Mouse (Mus musculus): Measurements from ENCODE around the gene Rit1. TPM values are rescaled to one million over a fixed set of nuclear protein-coding genes. Genes with fewer than 3 reads are reported as not detected.
A peak's percentile ranks its signal among the peaks of the same experiment; 100 is the strongest.

The Rit1 gene
- polyA plus RNA-seq (2012; rRNA removed), result 58.7 and 63.6 TPM in 2 replicates

GRCm38 (mm10) chr3:88716399-88717197 lies at the start of gene Rit1:
Gene Rit1, plus strand, starts transcription at chr3:88716838.
- Histone ChIP-seq H3K27ac (ENCODE audit: insufficient read depth, low read length) (peak within 1 kb of the TSS; percentile 61; the same call in 1 of the 2 replicates), H3K4me1 (ENCODE audit: control insufficient read depth, insufficient read depth, low read length) (peaks cover 8% of the 10 kb centered on the region), H3K4me3 (ENCODE audit: insufficient read depth, low read length) (peak within 1 kb of the TSS; percentile 100)
- TF ChIP-seq POLR2A (IDR thresholded peaks at IDR 0.05; ENCODE audit: extremely low read depth, insufficient read depth, low read length), result peak; percentile 47; the same call in 1 of the 2 replicates
- no peak for TF ChIP-seq CTCF (IDR thresholded peaks at IDR 0.05; ENCODE audit: extremely low read depth, insufficient read depth, low read length)

GRCm38 (mm10) chr3:88677399-88677798 lies 39.2 kb upstream of the Rit1 start:
- TF ChIP-seq POLR2A (IDR thresholded peaks at IDR 0.05; ENCODE audit: extremely low read depth, insufficient read depth, low read length), result no peak
- peak; percentile 68 for TF ChIP-seq CTCF (IDR thresholded peaks at IDR 0.05; ENCODE audit: extremely low read depth, insufficient read depth, low read length)
- H3K4me1 ChIP-seq (ENCODE audit: control insufficient read depth, insufficient read depth, low read length), result no peaks in the 10 kb centered on the region

GRCm38 (mm10) chr3:88683814-88684213 lies 32.8 kb upstream of the Rit1 start:
- peaks cover 6% of the 10 kb centered on the region; the same call in 1 of the 2 replicates for H3K4me1 ChIP-seq (ENCODE audit: control insufficient read depth, insufficient read depth, low read length)
- TF ChIP-seq POLR2A (IDR thresholded peaks at IDR 0.05; ENCODE audit: extremely low read depth, insufficient read depth, low read length) (no peak), CTCF (IDR thresholded peaks at IDR 0.05; ENCODE audit: extremely low read depth, insufficient read depth, low read length) (no peak)
- no peak overlapping the region for H3K27ac ChIP-seq (ENCODE audit: insufficient read depth, low read length)
- no peak overlapping the region for H3K4me3 ChIP-seq (ENCODE audit: insufficient read depth, low read length)

More at GRCm38 (mm10) chr3:88677399-88677798, 39.2 kb upstream of the Rit1 start:
- H3K4me3 ChIP-seq (ENCODE audit: insufficient read depth, low read length), result no peak overlapping the region
- H3K27ac ChIP-seq (ENCODE audit: insufficient read depth, low read length), result no peak overlapping the region

- H3K27ac ChIP-seq (ENCODE audit: insufficient read depth, low read length), result no peak overlapping the region
- TF ChIP-seq CTCF (IDR thresholded peaks at IDR 0.05; ENCODE audit: extremely low read depth, insufficient read depth, low read length) (no peak), POLR2A (IDR thresholded peaks at IDR 0.05; ENCODE audit: extremely low read depth, insufficient read depth, low read length) (no peak)
These were observed 32.2 kb upstream of the Rit1 start for GRCm38 (mm10) chr3:88684236-88684979.

GRCm38 (mm10) chr3:88684980-88685941 lies 31.4 kb upstream of the Rit1 start, which contains the start of gene Khdc4:
Gene Khdc4, plus strand, starts transcription at chr3:88685803.
- H3K27ac ChIP-seq (ENCODE audit: insufficient read depth, low read length), result peak within 1 kb of the TSS; percentile 82
- peaks cover 6% of the 10 kb centered on the region; the same call in 1 of the 2 replicates for H3K4me1 ChIP-seq (ENCODE audit: control insufficient read depth, insufficient read depth, low read length)
- peak within 1 kb of the TSS; percentile 88 for H3K4me3 ChIP-seq (ENCODE audit: insufficient read depth, low read length)
- TF ChIP-seq POLR2A (IDR thresholded peaks at IDR 0.05; ENCODE audit: extremely low read depth, insufficient read depth, low read length), result peak; percentile 76
- TF ChIP-seq CTCF (IDR thresholded peaks at IDR 0.05; ENCODE audit: extremely low read depth, insufficient read depth, low read length), result no peak

More at GRCm38 (mm10) chr3:88684236-88684979, 32.2 kb upstream of the Rit1 start:
- Histone ChIP-seq H3K4me3 (ENCODE audit: insufficient read depth, low read length) (no peak overlapping the region), H3K4me1 (ENCODE audit: control insufficient read depth, insufficient read depth, low read length) (peaks cover 6% of the 10 kb centered on the region; the same call in 1 of the 2 replicates)

- H3K4me1 ChIP-seq (ENCODE audit: control insufficient read depth, insufficient read depth, low read length), result peaks cover 6% of the 10 kb centered on the region; the same call in 1 of the 2 replicates
- peak overlapping the region; percentile 88 for H3K4me3 ChIP-seq (ENCODE audit: insufficient read depth, low read length)
- TF ChIP-seq POLR2A (IDR thresholded peaks at IDR 0.05; ENCODE audit: extremely low read depth, insufficient read depth, low read length) (no peak), CTCF (IDR thresholded peaks at IDR 0.05; ENCODE audit: extremely low read depth, insufficient read depth, low read length) (no peak)
- peak overlapping the region; percentile 82 for H3K27ac ChIP-seq (ENCODE audit: insufficient read depth, low read length)
These were observed 30.6 kb upstream of the Rit1 start for GRCm38 (mm10) chr3:88685958-88686451.

GRCm38 (mm10) chr3:88686734-88687611 lies 29.7 kb upstream of the Rit1 start:
- Histone ChIP-seq H3K4me1 (ENCODE audit: control insufficient read depth, insufficient read depth, low read length) (peaks cover 6% of the 10 kb centered on the region; the same call in 1 of the 2 replicates), H3K4me3 (ENCODE audit: insufficient read depth, low read length) (peak overlapping the region; percentile 88), H3K27ac (ENCODE audit: insufficient read depth, low read length) (0 out of 2 replicates have a peak overlapping the region, but pooled peaks have one; percentile 82)
- no peak for TF ChIP-seq CTCF (IDR thresholded peaks at IDR 0.05; ENCODE audit: extremely low read depth, insufficient read depth, low read length)
- no peak for TF ChIP-seq POLR2A (IDR thresholded peaks at IDR 0.05; ENCODE audit: extremely low read depth, insufficient read depth, low read length)

- Histone ChIP-seq H3K27ac (ENCODE audit: insufficient read depth, low read length) (no peak overlapping the region), H3K4me1 (ENCODE audit: control insufficient read depth, insufficient read depth, low read length) (peaks cover 6% of the 10 kb centered on the region; the same call in 1 of the 2 replicates), H3K4me3 (ENCODE audit: insufficient read depth, low read length) (no peak overlapping the region)
- TF ChIP-seq POLR2A (IDR thresholded peaks at IDR 0.05; ENCODE audit: extremely low read depth, insufficient read depth, low read length) (no peak), CTCF (IDR thresholded peaks at IDR 0.05; ENCODE audit: extremely low read depth, insufficient read depth, low read length) (no peak)
These were observed 27.6 kb upstream of the Rit1 start for GRCm38 (mm10) chr3:88689079-88689478.
